ENCODE assay signal across 8 mouse cellular contexts in genomic region chr16:16213761-16214305, GRCm38 (mm10). TPM values are rescaled to one million over a fixed set of nuclear protein-coding genes. Genes with fewer than 3 reads are reported as not detected.
DNase-seq lines count a peak whose midpoint lies in the region; ATAC-seq and TF ChIP-seq lines count a peak whose summit lies in the region.

No protein-coding gene starts in this region.

- H3K27me3 ChIP-seq in hindbrain, embryonic 13.5 days = peaks cover 35% of the 10 kb centered on the region
- H3K27me3 ChIP-seq in liver, embryonic 11.5 days (replicated peaks; ENCODE audit: control insufficient read depth, insufficient read depth, low read length) = peaks cover 15% of the 10 kb centered on the region

- H3K4me3 ChIP-seq in gastrocnemius, adult 2 months = peak overlapping the region; percentile 90
- peak overlapping the region; percentile 68 to 98 for H3K4me3 ChIP-seq in ES-E14 (ENCODE audit: insufficient read depth in 1 of 2, low read depth in 1 of 2, low read length in 2 of 2, poor library complexity in 1 of 2, severe bottlenecking in 1 of 2)
- H3K4me3 ChIP-seq in hindbrain, embryonic 13.5 days = peak overlapping the region; percentile 75
- peak overlapping the region; percentile 76 for H3K4me3 ChIP-seq in liver, embryonic 11.5 days (ENCODE audit: low read depth, low read length)

- ATAC-seq in hindbrain, embryonic 13.5 days (ENCODE audit: low FRiP score) = no peak
- no peak for ATAC-seq in liver, embryonic 11.5 days (replicated peaks; ENCODE audit: low FRiP score)

- in situ Hi-C loops in ES-E14 (cut with MboI; ENCODE audit: low sequenced_read_pairs in 2 of 2, unreplicated experiment in 2 of 2) = no loop called here

- peak overlapping the region; percentile 74 for H3K27ac ChIP-seq in gastrocnemius, adult 2 months
- no peak overlapping the region for H3K27ac ChIP-seq in ES-E14 (ENCODE audit: insufficient read depth, low read depth, low read length, poor library complexity, severe bottlenecking)
- H3K27ac ChIP-seq in hindbrain, embryonic 13.5 days = no peak overlapping the region
- H3K27ac ChIP-seq in liver, embryonic 11.5 days (ENCODE audit: low read depth, low read length) = no peak overlapping the region

- peak overlapping the region; percentile 100 for H3K4me2 ChIP-seq in hindbrain, embryonic 13.5 days
- H3K4me2 ChIP-seq in liver, embryonic 11.5 days = peak overlapping the region; percentile 100

- no peak for DNase-seq in gastrocnemius, adult 2 months
- DNase-seq in gastrocnemius, adult 8-10 months (ENCODE audit: low spot score in 2 of 2) = no peak
- DNase-seq in ES-E14 (ENCODE audit: low read depth, low spot score) = no peak
- DNase-seq in liver, embryonic 11.5 days (ENCODE audit: low spot score) = no peak
- DNase-seq in adrenal gland, postnatal 10 days = no peak
- DNase-seq in gastrocnemius, postnatal 14 days = no peak
- DNase-seq in spleen, postnatal 10 days (ENCODE audit: low spot score in 2 of 2) = no peak

- TF ChIP-seq CTCF in gastrocnemius, adult 2 months (IDR thresholded peaks at IDR 0.05) = no peak

- no peaks in the 10 kb centered on the region for H3K36me3 ChIP-seq in ES-E14 (ENCODE audit: control insufficient read depth, insufficient read depth, low read length, poor library complexity, severe bottlenecking)
- no peaks in the 10 kb centered on the region for H3K36me3 ChIP-seq in hindbrain, embryonic 13.5 days
- no peaks in the 10 kb centered on the region for H3K36me3 ChIP-seq in liver, embryonic 11.5 days (ENCODE audit: control insufficient read depth, insufficient read depth, low read length)

- WGBS in hindbrain, embryonic 13.5 days = 4% methylated on average over 17 of the region's 17 CpGs
- WGBS in liver, embryonic 11.5 days = 3% methylated on average over 17 of the region's 17 CpGs

- peaks cover 2 to 3% of the 10 kb centered on the region in 2 experiments; a peak in 1 of 4 replicates for H3K4me1 ChIP-seq in ES-E14 (ENCODE audit: control insufficient read depth in 2 of 2, insufficient read depth in 2 of 2, low read length in 2 of 2, poor library complexity in 1 of 2)
- H3K4me1 ChIP-seq in hindbrain, embryonic 13.5 days (replicated peaks) = peaks cover 11% of the 10 kb centered on the region
- H3K4me1 ChIP-seq in liver, embryonic 11.5 days (replicated peaks; ENCODE audit: control insufficient read depth, insufficient read depth, low read length) = no peaks in the 10 kb centered on the region; the same call in 1 of the 2 replicates

- peak overlapping the region; percentile 92 for H3K9ac ChIP-seq in ES-E14 (ENCODE audit: insufficient read depth, low read depth, low read length, poor library complexity, severe bottlenecking)
- peak overlapping the region; percentile 75; the same call in 1 of the 2 replicates for H3K9ac ChIP-seq in hindbrain, embryonic 13.5 days
- peak overlapping the region; percentile 68 for H3K9ac ChIP-seq in liver, embryonic 11.5 days (ENCODE audit: low read depth, low read length)

- H3K9me3 ChIP-seq in ES-E14 (ENCODE audit: control insufficient read depth, insufficient read depth, low read depth, low read length) = no peaks in the 10 kb centered on the region
- no peaks in the 10 kb centered on the region for H3K9me3 ChIP-seq in hindbrain, embryonic 13.5 days
- no peaks in the 10 kb centered on the region for H3K9me3 ChIP-seq in liver, embryonic 11.5 days (ENCODE audit: control insufficient read depth, low read length)

- intact Hi-C loops in gastrocnemius, adult 2 months (cut with DNase I) = no loop called here
- intact Hi-C loops in gastrocnemius, postnatal 14 days (cut with DNase I; ENCODE audit: low total_unique reads) = no loop called here

TF ChIP-seq in ES-E14, 5 proteins besides CTCF, POLR2A, EP300 and RAD21:
- TF ChIP-seq CHD2 (IDR thresholded peaks at IDR 0.05; ENCODE audit: low read depth, low read length) = no peak

RNA-seq across cellular contexts. Expression of gene Pkp2, which starts 0.7 kb away (rescaled TPM):
- total RNA-seq in gastrocnemius, adult 2 months (2021) = 1 to 10 TPM; 1.8 to 3.4 TPM
- total RNA-seq in gastrocnemius, adult 8-10 months (2022) = 1 to 10 TPM; 3.8 to 5.3 (median 4.5) TPM
- 55.8 and 57.7 TPM in 2 replicates for total RNA-seq in ES-E14 (2012; rRNA removed)
- 1.4 TPM in 2 replicates for polyA plus RNA-seq in hindbrain, embryonic 13.5 days (2015; fragmentation: Nextera tagmentation; extraction: Ambion mirVana)
- polyA plus RNA-seq in liver, embryonic 11.5 days (2014; fragmentation: Nextera tagmentation; extraction: Ambion mirVana) = 7.1 and 8.1 TPM in 2 replicates
- 1 to 10 TPM; 2.9 to 6.8 TPM for total RNA-seq in adrenal gland, postnatal 10 days (2021)
- total RNA-seq in gastrocnemius, postnatal 14 days (2021) = 1 to 10 TPM; 1.2 TPM
